Mouse (Mus musculus): ENCODE measurements around the gene Smg6. TPM values are rescaled to one million over a fixed set of nuclear protein-coding genes. Genes with fewer than 3 reads are reported as not detected.

The Smg6 gene
- polyA plus RNA-seq, 1 experiment from 2014 or later = 11.2 TPM

DNA sequence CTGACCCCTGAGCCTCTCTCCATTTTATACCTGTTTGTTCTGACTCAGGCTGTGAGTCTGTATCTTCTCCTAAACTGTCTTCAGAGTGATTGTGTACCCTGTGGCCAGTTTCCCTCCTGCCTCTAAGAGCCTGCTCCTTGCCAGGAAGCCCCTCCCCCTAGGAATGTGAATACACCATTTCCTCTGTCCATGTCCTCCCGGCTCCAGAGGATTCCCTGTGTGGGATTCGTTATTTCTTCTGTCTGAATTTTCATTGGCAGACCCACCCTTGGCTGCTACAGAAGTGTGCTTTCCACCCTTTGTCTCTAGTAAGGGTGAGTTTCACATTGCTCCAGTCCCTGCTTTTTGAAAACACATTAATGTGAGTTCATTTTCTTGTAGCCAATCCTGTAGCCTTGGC lies 208.3 kb downstream of the Smg6 start:
- Histone ChIP-seq H3K27me3 (ENCODE audit: control insufficient read depth, insufficient read depth, low read length) (no peaks in the 10 kb centered on the region), H3K9ac (ENCODE audit: low read length) (peak overlapping the region; percentile 21; the same call in 1 of the 2 replicates), H3K36me3 (ENCODE audit: control insufficient read depth, insufficient read depth) (no peaks in the 10 kb centered on the region), H3K4me2 (ENCODE audit: low read depth, low read length) (no peak overlapping the region), H3K9me3 (replicated peaks; ENCODE audit: control insufficient read depth, low read length) (no peaks in the 10 kb centered on the region), H3K4me3 (ENCODE audit: low read length) (no peak overlapping the region), H3K27ac (ENCODE audit: low read length) (peak overlapping the region; percentile 77), H3K4me1 (ENCODE audit: control insufficient read depth, insufficient read depth, low read length) (peaks cover 40% of the 10 kb centered on the region)
- peak; percentile 73 for ATAC-seq (replicated peaks; ENCODE audit: extremely low read depth, insufficient read depth, low FRiP score)
- 14% methylated on average over 2 of the region's 2 CpGs for WGBS

DNA sequence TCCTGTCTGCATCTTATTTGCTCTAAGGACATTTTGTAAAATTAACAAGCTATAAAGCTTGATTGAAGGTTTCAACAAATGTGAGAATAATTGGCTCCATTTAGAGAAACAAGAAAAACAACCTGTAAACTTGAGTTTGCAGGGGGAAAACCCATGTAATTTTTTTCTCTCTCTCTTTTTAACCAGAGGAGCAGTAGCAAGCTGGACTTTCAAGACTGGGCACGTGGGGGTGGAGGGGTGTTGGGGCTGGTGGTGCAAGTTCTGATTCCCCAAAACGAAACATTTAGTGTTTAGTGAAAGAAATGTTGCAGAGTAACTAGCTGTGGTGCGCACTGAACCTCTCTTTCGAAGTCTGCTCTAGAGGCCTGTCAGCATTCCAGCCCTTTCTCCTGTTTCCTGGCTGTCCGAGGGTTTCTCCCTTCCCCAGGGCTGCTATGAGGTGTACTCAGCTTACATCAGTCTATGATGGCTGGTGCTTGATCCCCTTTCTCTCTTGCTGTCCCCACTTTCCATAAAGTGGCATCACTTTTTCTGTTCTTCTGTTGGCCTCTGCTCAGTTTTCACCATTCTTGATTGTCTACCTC lies 209.0 kb downstream of the Smg6 start:
- Histone ChIP-seq H3K9ac (ENCODE audit: low read length) (no peak overlapping the region), H3K27me3 (ENCODE audit: control insufficient read depth, insufficient read depth, low read length) (no peaks in the 10 kb centered on the region), H3K36me3 (ENCODE audit: control insufficient read depth, insufficient read depth) (no peaks in the 10 kb centered on the region)

DNA sequence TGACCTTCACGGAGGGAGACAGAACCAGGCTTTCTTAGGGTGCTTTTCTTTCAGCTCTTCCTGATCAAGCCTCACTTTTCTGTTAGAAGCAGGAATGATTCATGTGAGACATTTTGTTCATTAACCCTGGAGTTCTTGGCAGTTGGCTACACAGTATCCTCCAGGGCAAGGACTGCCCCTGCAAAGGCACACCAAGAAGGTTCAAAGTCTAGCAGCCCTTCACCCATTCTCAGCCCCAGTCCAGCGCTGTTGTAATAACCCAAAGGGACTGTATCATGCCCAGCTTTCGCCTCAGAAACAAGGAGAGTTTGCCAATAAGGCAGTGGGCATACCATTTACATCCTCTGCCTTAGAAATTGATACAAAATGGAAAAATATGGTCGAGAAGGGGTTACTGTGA lies 209.7 kb downstream of the Smg6 start:
- 89% methylated on average over 4 of the region's 4 CpGs for WGBS
- no peak overlapping the region for H3K4me2 ChIP-seq (ENCODE audit: low read depth, low read length)
- H3K4me1 ChIP-seq (ENCODE audit: control insufficient read depth, insufficient read depth, low read length) = peaks cover 52% of the 10 kb centered on the region
- no peak overlapping the region for H3K4me3 ChIP-seq (ENCODE audit: low read length)
- peak overlapping the region; percentile 1; the same call in 1 of the 2 replicates for H3K27ac ChIP-seq (ENCODE audit: low read length)
- no peaks in the 10 kb centered on the region for H3K36me3 ChIP-seq (ENCODE audit: control insufficient read depth, insufficient read depth)
- H3K9me3 ChIP-seq (replicated peaks; ENCODE audit: control insufficient read depth, low read length) = no peaks in the 10 kb centered on the region
- no peak for ATAC-seq (replicated peaks; ENCODE audit: extremely low read depth, insufficient read depth, low FRiP score)
- H3K9ac ChIP-seq (ENCODE audit: low read length) = no peak overlapping the region
- no peaks in the 10 kb centered on the region for H3K27me3 ChIP-seq (ENCODE audit: control insufficient read depth, insufficient read depth, low read length)

More for the DNA sequence above, 209.0 kb downstream of the Smg6 start:
- 58% methylated on average over 5 of the region's 5 CpGs for WGBS
- no peak overlapping the region for H3K4me2 ChIP-seq (ENCODE audit: low read depth, low read length)
- peak overlapping the region; percentile 77 for H3K27ac ChIP-seq (ENCODE audit: low read length)
- H3K4me1 ChIP-seq (ENCODE audit: control insufficient read depth, insufficient read depth, low read length) = peaks cover 47% of the 10 kb centered on the region
- H3K9me3 ChIP-seq (replicated peaks; ENCODE audit: control insufficient read depth, low read length) = no peaks in the 10 kb centered on the region
- no peak for ATAC-seq (replicated peaks; ENCODE audit: extremely low read depth, insufficient read depth, low FRiP score)
- no peak overlapping the region for H3K4me3 ChIP-seq (ENCODE audit: low read length)

DNA sequence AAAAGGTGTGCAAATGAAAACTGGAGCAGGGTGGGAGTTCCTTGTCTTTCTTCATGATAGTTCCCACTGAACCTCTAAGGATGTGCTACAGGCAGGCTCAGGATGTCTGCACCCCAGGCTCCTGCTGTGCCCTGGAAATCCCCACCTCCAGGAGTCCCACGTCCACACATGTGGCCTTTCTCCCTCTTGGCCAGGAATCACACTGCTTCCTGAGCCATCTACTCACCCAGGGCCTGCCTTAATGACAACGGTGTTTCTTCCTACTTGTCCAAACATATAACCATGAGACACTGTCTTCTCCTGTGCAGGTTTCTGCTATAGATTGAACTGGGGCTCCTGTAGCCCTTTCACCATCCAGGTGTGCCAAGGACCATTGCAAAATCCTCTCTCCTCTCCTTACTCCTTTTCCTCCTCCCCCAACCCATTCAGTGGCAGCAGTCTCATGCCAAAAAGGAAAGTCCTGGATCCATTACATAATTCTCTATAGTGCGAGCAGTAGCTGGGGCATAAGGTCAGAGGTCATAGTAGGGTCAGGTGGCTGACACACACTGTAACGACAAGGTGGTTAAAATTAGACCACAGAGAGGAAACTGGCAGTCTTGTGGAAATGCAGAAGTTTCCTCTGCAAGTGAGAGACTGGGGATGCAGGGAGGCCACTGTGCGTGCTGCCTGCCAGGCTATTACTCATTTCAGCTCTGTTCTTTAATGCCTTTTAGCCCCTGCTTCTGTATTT lies 211.2 kb downstream of the Smg6 start:
- H3K4me2 ChIP-seq (ENCODE audit: low read depth, low read length) = no peak overlapping the region
- no peaks in the 10 kb centered on the region for H3K36me3 ChIP-seq (ENCODE audit: control insufficient read depth, insufficient read depth)
- H3K9ac ChIP-seq (ENCODE audit: low read length) = peak overlapping the region; percentile 10; the same call in 1 of the 2 replicates
- no peak for ATAC-seq (replicated peaks; ENCODE audit: extremely low read depth, insufficient read depth, low FRiP score)
- no peak overlapping the region for H3K4me3 ChIP-seq (ENCODE audit: low read length)
- no peaks in the 10 kb centered on the region for H3K27me3 ChIP-seq (ENCODE audit: control insufficient read depth, insufficient read depth, low read length)
- peak overlapping the region; percentile 67 for H3K27ac ChIP-seq (ENCODE audit: low read length)
- H3K9me3 ChIP-seq (replicated peaks; ENCODE audit: control insufficient read depth, low read length) = no peaks in the 10 kb centered on the region
- 36% methylated on average over 5 of the region's 5 CpGs for WGBS
- peaks cover 58% of the 10 kb centered on the region for H3K4me1 ChIP-seq (ENCODE audit: control insufficient read depth, insufficient read depth, low read length)

DNA sequence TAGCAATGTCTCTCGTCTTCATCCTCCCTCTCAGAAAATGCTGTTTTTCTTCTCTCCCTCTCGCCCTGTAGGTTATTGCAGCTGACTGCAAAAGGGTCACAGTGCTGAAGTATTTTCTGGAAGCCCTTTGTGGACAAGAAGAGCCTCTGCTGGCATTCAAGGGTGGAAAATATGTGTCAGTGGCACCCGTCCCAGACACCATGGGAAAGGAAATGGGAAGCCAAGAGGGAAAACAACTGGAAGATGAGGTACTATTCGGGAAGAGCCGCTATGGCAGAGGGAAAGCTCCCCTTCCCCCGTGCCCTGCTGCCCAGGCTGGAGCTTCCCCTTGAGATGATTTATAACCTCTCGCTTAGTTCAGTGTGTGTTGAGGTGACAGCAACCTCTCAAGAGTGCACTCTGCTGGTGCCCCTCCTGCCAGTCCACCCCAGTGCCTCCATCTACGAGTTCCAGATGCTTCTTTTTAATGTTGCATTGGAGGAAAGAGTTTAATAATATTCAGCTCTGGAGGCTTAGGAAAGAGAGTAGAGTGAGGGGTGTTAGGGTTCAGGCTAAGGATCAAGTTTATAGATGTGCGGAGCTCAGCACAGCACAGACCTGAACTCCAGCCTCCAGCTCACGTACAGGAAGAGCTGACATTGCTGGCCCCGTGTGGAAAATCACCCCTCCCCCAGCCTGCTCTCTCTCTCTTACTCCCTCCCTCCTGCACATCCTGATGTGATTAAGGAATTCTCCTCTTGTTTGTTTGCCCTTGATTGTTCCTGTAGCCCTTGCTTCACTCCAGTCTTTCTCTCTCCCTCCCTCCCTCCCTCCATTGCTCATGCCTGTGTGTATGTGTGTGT lies 213.7 kb downstream of the Smg6 start:
- Histone ChIP-seq H3K4me2 (ENCODE audit: low read depth, low read length) (0 out of 2 replicates have a peak overlapping the region, but pooled peaks have one; percentile 9), H3K27me3 (ENCODE audit: control insufficient read depth, insufficient read depth, low read length) (no peaks in the 10 kb centered on the region), H3K36me3 (ENCODE audit: control insufficient read depth, insufficient read depth) (peaks cover 16% of the 10 kb centered on the region), H3K27ac (ENCODE audit: low read length) (peak overlapping the region; percentile 86), H3K4me1 (ENCODE audit: control insufficient read depth, insufficient read depth, low read length) (peaks cover 43% of the 10 kb centered on the region), H3K9me3 (replicated peaks; ENCODE audit: control insufficient read depth, low read length) (no peaks in the 10 kb centered on the region), H3K4me3 (ENCODE audit: low read length) (no peak overlapping the region), H3K9ac (ENCODE audit: low read length) (peak overlapping the region; percentile 38; the same call in 1 of the 2 replicates)
- WGBS = 23% methylated on average over 11 of the region's 11 CpGs
- ATAC-seq (replicated peaks; ENCODE audit: extremely low read depth, insufficient read depth, low FRiP score) = peak; percentile 68

DNA sequence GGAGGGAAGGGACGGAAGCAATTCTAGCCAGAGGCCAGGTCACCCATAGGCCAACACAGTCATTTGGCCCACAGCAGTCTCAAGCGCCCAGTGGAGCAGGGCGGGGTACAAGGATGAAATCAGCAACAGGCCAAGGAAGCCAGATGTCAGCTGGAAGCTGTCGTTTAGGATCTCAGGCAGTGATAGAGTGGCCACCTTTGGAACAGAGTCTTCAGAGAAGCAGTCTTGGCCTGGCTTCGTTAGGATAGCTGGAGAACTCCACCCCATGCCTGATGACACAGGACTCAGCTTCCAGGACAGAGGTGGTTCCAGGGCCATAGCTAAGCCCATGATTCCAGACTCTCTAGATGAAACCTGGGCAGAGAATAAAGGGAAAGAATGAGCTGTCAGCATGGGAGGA lies 214.8 kb downstream of the Smg6 start:
- no peak for ATAC-seq (replicated peaks; ENCODE audit: extremely low read depth, insufficient read depth, low FRiP score)
- Histone ChIP-seq H3K9ac (ENCODE audit: low read length) (no peak overlapping the region), H3K4me1 (ENCODE audit: control insufficient read depth, insufficient read depth, low read length) (peaks cover 45% of the 10 kb centered on the region), H3K4me3 (ENCODE audit: low read length) (no peak overlapping the region), H3K4me2 (ENCODE audit: low read depth, low read length) (no peak overlapping the region), H3K27me3 (ENCODE audit: control insufficient read depth, insufficient read depth, low read length) (no peaks in the 10 kb centered on the region), H3K36me3 (ENCODE audit: control insufficient read depth, insufficient read depth) (peaks cover 17% of the 10 kb centered on the region), H3K27ac (ENCODE audit: low read length) (peak overlapping the region; percentile 86), H3K9me3 (replicated peaks; ENCODE audit: control insufficient read depth, low read length) (no peaks in the 10 kb centered on the region)
- 66% methylated on average over 5 of the region's 5 CpGs for WGBS

DNA sequence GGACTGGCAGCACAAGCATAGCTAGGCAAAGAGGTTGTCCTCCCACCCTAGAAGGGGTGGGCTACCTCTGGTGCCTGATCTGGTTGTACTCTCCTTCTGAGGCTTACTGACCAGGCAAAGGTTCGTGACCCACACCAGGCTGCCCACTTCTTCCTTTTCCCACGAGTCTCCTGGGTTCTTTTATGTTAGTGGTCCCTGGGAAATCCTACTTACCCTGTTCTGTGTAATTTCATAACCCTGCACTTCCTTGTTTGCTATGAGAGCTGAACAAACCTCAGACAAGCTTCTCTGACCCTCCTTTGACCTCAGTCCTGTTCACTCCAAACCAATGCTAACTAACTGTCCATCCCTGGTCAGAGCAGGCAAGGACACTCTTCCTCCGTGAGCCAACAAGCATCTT lies 215.4 kb downstream of the Smg6 start:
- Histone ChIP-seq H3K9ac (ENCODE audit: low read length) (no peak overlapping the region), H3K4me2 (ENCODE audit: low read depth, low read length) (no peak overlapping the region), H3K4me3 (ENCODE audit: low read length) (no peak overlapping the region), H3K4me1 (ENCODE audit: control insufficient read depth, insufficient read depth, low read length) (peaks cover 45% of the 10 kb centered on the region), H3K27ac (ENCODE audit: low read length) (no peak overlapping the region), H3K36me3 (ENCODE audit: control insufficient read depth, insufficient read depth) (peaks cover 17% of the 10 kb centered on the region), H3K27me3 (ENCODE audit: control insufficient read depth, insufficient read depth, low read length) (no peaks in the 10 kb centered on the region), H3K9me3 (replicated peaks; ENCODE audit: control insufficient read depth, low read length) (no peaks in the 10 kb centered on the region)
- 63% methylated on average over 3 of the region's 3 CpGs for WGBS
- ATAC-seq (replicated peaks; ENCODE audit: extremely low read depth, insufficient read depth, low FRiP score) = no peak

DNA sequence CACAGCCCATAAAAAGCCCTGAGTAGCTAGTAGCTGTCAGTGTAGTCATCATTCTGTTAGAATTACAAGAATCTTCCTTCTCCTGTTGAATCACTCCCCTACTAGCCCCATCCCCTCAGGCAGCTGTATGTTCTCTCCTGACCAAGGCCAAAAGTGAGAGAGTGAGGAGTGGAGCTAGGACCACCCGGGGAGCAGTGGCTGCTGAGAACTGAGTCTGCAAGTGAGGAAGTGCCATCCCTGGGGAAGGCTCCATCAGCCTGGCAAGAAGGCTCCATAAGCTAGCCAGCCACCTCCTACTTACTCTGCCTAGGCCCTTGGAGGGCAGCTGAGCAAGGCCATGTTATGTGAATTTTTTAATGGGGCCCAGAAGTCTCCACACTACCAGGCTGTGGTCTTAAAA lies 216.3 kb downstream of the Smg6 start:
- H3K4me2 ChIP-seq (ENCODE audit: low read depth, low read length) = no peak overlapping the region
- H3K27ac ChIP-seq (ENCODE audit: low read length) = no peak overlapping the region
- peaks cover 17% of the 10 kb centered on the region for H3K36me3 ChIP-seq (ENCODE audit: control insufficient read depth, insufficient read depth)
- no peaks in the 10 kb centered on the region for H3K9me3 ChIP-seq (replicated peaks; ENCODE audit: control insufficient read depth, low read length)
- H3K9ac ChIP-seq (ENCODE audit: low read length) = no peak overlapping the region
- no peaks in the 10 kb centered on the region for H3K27me3 ChIP-seq (ENCODE audit: control insufficient read depth, insufficient read depth, low read length)
- no peak for ATAC-seq (replicated peaks; ENCODE audit: extremely low read depth, insufficient read depth, low FRiP score)
- peaks cover 43% of the 10 kb centered on the region for H3K4me1 ChIP-seq (ENCODE audit: control insufficient read depth, insufficient read depth, low read length)
- 45% methylated on average over 1 of the region's 1 CpGs for WGBS
- no peak overlapping the region for H3K4me3 ChIP-seq (ENCODE audit: low read length)

DNA sequence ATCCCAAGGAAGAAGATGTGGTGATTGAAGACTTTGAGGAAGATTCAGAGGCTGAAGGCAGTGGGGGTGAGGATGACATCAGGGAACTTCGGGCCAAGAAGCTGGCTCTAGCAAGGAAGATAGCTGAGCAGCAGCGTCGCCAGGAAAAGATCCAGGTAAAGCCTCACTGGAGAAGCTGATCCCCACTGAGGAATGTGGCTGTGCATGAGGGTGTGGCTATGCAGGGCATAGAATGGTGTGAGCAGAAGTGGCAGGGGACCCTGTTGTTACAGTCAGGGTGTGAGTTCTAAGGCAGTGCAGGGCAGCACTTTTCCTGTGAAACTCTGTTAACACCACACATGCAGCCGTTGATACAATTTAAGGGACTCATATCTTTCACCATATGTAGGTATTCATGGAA lies 217.1 kb downstream of the Smg6 start:
- no peaks in the 10 kb centered on the region for H3K9me3 ChIP-seq (replicated peaks; ENCODE audit: control insufficient read depth, low read length)
- H3K27ac ChIP-seq (ENCODE audit: low read length) = no peak overlapping the region
- no peak for ATAC-seq (replicated peaks; ENCODE audit: extremely low read depth, insufficient read depth, low FRiP score)
- H3K27me3 ChIP-seq (ENCODE audit: control insufficient read depth, insufficient read depth, low read length) = no peaks in the 10 kb centered on the region
- no peak overlapping the region for H3K4me2 ChIP-seq (ENCODE audit: low read depth, low read length)
- no peak overlapping the region for H3K4me3 ChIP-seq (ENCODE audit: low read length)
- WGBS = 73% methylated on average over 4 of the region's 4 CpGs
- H3K36me3 ChIP-seq (ENCODE audit: control insufficient read depth, insufficient read depth) = peaks cover 17% of the 10 kb centered on the region
- no peak overlapping the region for H3K9ac ChIP-seq (ENCODE audit: low read length)
- H3K4me1 ChIP-seq (ENCODE audit: control insufficient read depth, insufficient read depth, low read length) = peaks cover 45% of the 10 kb centered on the region
